Mouse (Mus musculus) hindbrain, embryonic 16.5 days (tissue): Measurements from ENCODE around the gene Abca1. TPM values are rescaled to one million over a fixed set of nuclear protein-coding genes. Genes with fewer than 3 reads are reported as not detected.

ENCODE experiments used
- ATAC-seq: fragments of 200-750 bp; cut with Nextera tagmentation; 2 replicates; pipeline ENCODE4 v1.8.0; 2017; ENCODE audit warnings: moderate TSS enrichment, moderate library complexity
- H3K27ac ChIP-seq: fragments of 300-500 bp; sonication (generic); 2 replicates; pipeline ENCODE4 v1.5.1; 2014; ENCODE audit warnings: low read depth, mild to moderate bottlenecking, control low read depth, low read length, moderate library complexity
- H3K27me3 ChIP-seq: fragments of 300-500 bp; sonication (generic); replicated peaks from 2 replicates; pipeline ENCODE4 v1.6.1; 2014; ENCODE audit warnings: low read length; ENCODE audit not compliant: control insufficient read depth, insufficient read depth
- H3K36me3 ChIP-seq: fragments of 300-500 bp; sonication (generic); 2 replicates; pipeline ENCODE4 v1.6.1; 2014; ENCODE audit warnings: mild to moderate bottlenecking, low read length, moderate library complexity, mixed read lengths; ENCODE audit not compliant: control insufficient read depth, insufficient read depth
- H3K4me1 ChIP-seq: fragments of 300-500 bp; sonication (generic); 2 replicates; pipeline ENCODE4 v1.6.1; 2014; ENCODE audit warnings: low read depth, low read length; ENCODE audit not compliant: control insufficient read depth, insufficient read depth
- H3K4me2 ChIP-seq: fragments of 300-500 bp; sonication (generic); 2 replicates; pipeline ENCODE4 v1.6.1; 2014; ENCODE audit warnings: mild to moderate bottlenecking, low read length, control low read depth, moderate library complexity
- H3K4me3 ChIP-seq: fragments of 300-500 bp; sonication (generic); 2 replicates; pipeline ENCODE4 v1.5.1; 2014; ENCODE audit warnings: mild to moderate bottlenecking, low read length, control low read depth, moderate library complexity
- H3K9ac ChIP-seq: fragments of 300-500 bp; sonication (generic); 2 replicates; pipeline ENCODE4 v1.6.1; 2014; ENCODE audit warnings: low read depth, mild to moderate bottlenecking, control low read depth, low read length, moderate library complexity
- H3K9me3 ChIP-seq: fragments of 300-500 bp; sonication (generic); 2 replicates; pipeline ENCODE4 v1.6.1; 2014; ENCODE audit warnings: mild to moderate bottlenecking, low read length, moderate library complexity; ENCODE audit not compliant: control insufficient read depth
- WGBS: fragments of 180-500 bp; shearing (Covaris S2); extraction: QIAGEN DNeasy Blood & Tissue Kit; methylation state at CpG from one replicate; pipeline ENCODE4 v1.1.7; 2014; 5-methylcytosine and 5-hydroxymethylcytosine counted together
- polyA plus RNA-seq: library from polyadenylated mRNA; unstranded; fragments of >200 nt; fragmentation: Nextera tagmentation; extraction: Ambion mirVana; gene quantifications from 2 replicates; pipeline ENCODE4 v1.2.1, GENCODE M21; 2015

The Abca1 gene
- polyA plus RNA-seq, 1 experiment from 2014 or later = 9.4 TPM

GRCm38 (mm10) chr4:53155471-53155870 is 4.2 kb downstream of the Abca1 start:
- 83% methylated on average over 11 of the region's 11 CpGs for WGBS
- no peak overlapping the region for H3K4me3 ChIP-seq
- H3K9ac ChIP-seq = no peak overlapping the region
- no peak overlapping the region for H3K27ac ChIP-seq
- no peaks in the 10 kb centered on the region for H3K36me3 ChIP-seq
- no peaks in the 10 kb centered on the region; the same call in 1 of the 2 replicates for H3K27me3 ChIP-seq
- H3K4me1 ChIP-seq = peaks cover 18% of the 10 kb centered on the region
- H3K4me2 ChIP-seq = no peak overlapping the region; the same call in 1 of the 2 replicates
- H3K9me3 ChIP-seq = no peaks in the 10 kb centered on the region
- no peak for ATAC-seq

- H3K4me1 ChIP-seq = peaks cover 9% of the 10 kb centered on the region
These were observed 6.0 kb downstream of the Abca1 start for GRCm38 (mm10) chr4:53153711-53154110.

GRCm38 (mm10) chr4:53153061-53153460 is 6.6 kb downstream of the Abca1 start:
- no peak overlapping the region for H3K4me2 ChIP-seq
- H3K27me3 ChIP-seq = no peaks in the 10 kb centered on the region
- H3K9me3 ChIP-seq = no peaks in the 10 kb centered on the region
- peaks cover 7% of the 10 kb centered on the region for H3K4me1 ChIP-seq
- no peak for ATAC-seq
- 68% methylated on average over 4 of the region's 4 CpGs for WGBS
- H3K9ac ChIP-seq = no peak overlapping the region
- no peaks in the 10 kb centered on the region for H3K36me3 ChIP-seq
- H3K4me3 ChIP-seq = no peak overlapping the region
- no peak overlapping the region for H3K27ac ChIP-seq

More at GRCm38 (mm10) chr4:53153711-53154110, 6.0 kb downstream of the Abca1 start:
- Histone ChIP-seq H3K4me2 (no peak overlapping the region), H3K9ac (no peak overlapping the region), H3K4me3 (no peak overlapping the region), H3K27ac (no peak overlapping the region), H3K36me3 (no peaks in the 10 kb centered on the region), H3K27me3 (no peaks in the 10 kb centered on the region), H3K9me3 (no peaks in the 10 kb centered on the region)
- no peak for ATAC-seq
- 45% methylated on average over 6 of the region's 6 CpGs for WGBS

GRCm38 (mm10) chr4:53152655-53153054 is 7.0 kb downstream of the Abca1 start:
- no peak for ATAC-seq
- Histone ChIP-seq H3K36me3 (no peaks in the 10 kb centered on the region), H3K4me3 (no peak overlapping the region), H3K4me1 (peaks cover 7% of the 10 kb centered on the region), H3K9ac (no peak overlapping the region), H3K27ac (no peak overlapping the region), H3K4me2 (no peak overlapping the region), H3K9me3 (no peaks in the 10 kb centered on the region), H3K27me3 (no peaks in the 10 kb centered on the region)
- WGBS = 17% methylated on average over 5 of the region's 5 CpGs

GRCm38 (mm10) chr4:53150516-53150915 is 9.2 kb downstream of the Abca1 start:
- no peak for ATAC-seq
- 47% methylated on average over 8 of the region's 8 CpGs for WGBS
- Histone ChIP-seq H3K27me3 (no peaks in the 10 kb centered on the region), H3K9me3 (no peaks in the 10 kb centered on the region), H3K36me3 (no peaks in the 10 kb centered on the region), H3K27ac (no peak overlapping the region), H3K9ac (no peak overlapping the region), H3K4me1 (peaks cover 11% of the 10 kb centered on the region), H3K4me2 (no peak overlapping the region), H3K4me3 (no peak overlapping the region)

- Histone ChIP-seq H3K27me3 (no peaks in the 10 kb centered on the region), H3K9ac (no peak overlapping the region), H3K4me3 (no peak overlapping the region), H3K4me1 (peaks cover 11% of the 10 kb centered on the region), H3K27ac (no peak overlapping the region), H3K4me2 (no peak overlapping the region), H3K36me3 (no peaks in the 10 kb centered on the region), H3K9me3 (no peaks in the 10 kb centered on the region)
- ATAC-seq = no peak
- 91% methylated on average over 4 of the region's 5 CpGs for WGBS
These were observed 10.1 kb downstream of the Abca1 start for GRCm38 (mm10) chr4:53149644-53150043.

- 81% methylated on average over 2 of the region's 2 CpGs for WGBS
- no peaks in the 10 kb centered on the region for H3K27me3 ChIP-seq
- no peak for ATAC-seq
These were observed 10.9 kb downstream of the Abca1 start for GRCm38 (mm10) chr4:53148817-53149216.

GRCm38 (mm10) chr4:53147454-53147853 is 12.2 kb downstream of the Abca1 start:
- Histone ChIP-seq H3K9me3 (no peaks in the 10 kb centered on the region), H3K27ac (no peak overlapping the region), H3K4me3 (no peak overlapping the region), H3K27me3 (no peaks in the 10 kb centered on the region), H3K9ac (no peak overlapping the region), H3K4me1 (peaks cover 8% of the 10 kb centered on the region), H3K4me2 (no peak overlapping the region), H3K36me3 (no peaks in the 10 kb centered on the region)
- 9% methylated on average over 2 of the region's 2 CpGs for WGBS
- ATAC-seq = 0 out of 2 replicates have a peak, but pooled peaks have one; percentile 28

More at GRCm38 (mm10) chr4:53148817-53149216, 10.9 kb downstream of the Abca1 start:
- H3K9me3 ChIP-seq = no peaks in the 10 kb centered on the region
- no peaks in the 10 kb centered on the region for H3K36me3 ChIP-seq
- H3K9ac ChIP-seq = no peak overlapping the region
- no peak overlapping the region for H3K27ac ChIP-seq
- H3K4me3 ChIP-seq = no peak overlapping the region
- peaks cover 11% of the 10 kb centered on the region for H3K4me1 ChIP-seq
- H3K4me2 ChIP-seq = no peak overlapping the region

GRCm38 (mm10) chr4:53147046-53147445 is 12.6 kb downstream of the Abca1 start:
- Histone ChIP-seq H3K36me3 (no peaks in the 10 kb centered on the region), H3K27me3 (no peaks in the 10 kb centered on the region), H3K4me1 (peaks cover 7% of the 10 kb centered on the region), H3K4me2 (no peak overlapping the region), H3K9me3 (no peaks in the 10 kb centered on the region), H3K4me3 (no peak overlapping the region), H3K27ac (no peak overlapping the region), H3K9ac (no peak overlapping the region)
- 58% methylated on average over 4 of the region's 4 CpGs for WGBS
- ATAC-seq = no peak
